Mouse (Mus musculus): Measurements from ENCODE around the gene Tnk1. TPM values are rescaled to one million over a fixed set of nuclear protein-coding genes. Genes with fewer than 3 reads are reported as not detected.

Tnk1 gene
- total and polyA plus RNA-seq, 2 experiments from 2014 or later = 0.50 TPM; not detected in 1

DNA sequence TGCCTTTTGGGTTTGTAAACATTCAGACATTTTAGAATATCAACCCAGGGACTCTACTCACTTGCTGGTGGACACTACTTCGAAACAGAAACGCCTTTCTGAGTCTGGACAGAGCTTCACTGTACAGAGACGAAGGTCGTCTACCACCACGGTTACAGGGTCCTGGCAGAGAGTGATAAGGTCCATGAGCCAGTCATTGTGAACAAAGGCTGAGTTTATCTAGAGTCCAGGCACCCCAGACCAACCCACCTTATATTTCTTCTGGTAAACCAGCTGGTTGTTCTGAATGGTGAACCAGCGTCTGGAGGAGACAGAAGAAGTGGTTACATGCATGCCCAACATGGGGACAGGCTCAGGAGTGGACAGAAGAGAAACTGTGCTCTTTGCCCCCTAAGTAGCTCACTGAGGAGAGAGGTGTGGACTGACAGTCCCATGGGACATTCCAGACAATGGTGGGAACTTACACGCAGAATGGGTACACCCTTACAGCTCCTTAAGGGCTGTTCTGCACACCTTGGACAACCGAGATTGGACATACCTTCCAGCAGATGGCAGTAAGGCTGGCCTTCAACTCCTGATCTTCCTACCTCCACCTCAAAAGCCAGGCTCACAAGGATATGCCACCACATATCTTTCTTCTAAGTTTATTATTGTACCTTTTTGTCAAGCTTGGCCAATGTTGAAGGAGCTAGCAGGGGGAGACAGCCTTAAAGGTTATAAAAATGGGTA lies 28.5 kb upstream of the Tnk1 start:
- TF ChIP-seq CTCF (IDR thresholded peaks at IDR 0.05; ENCODE audit: low read depth) (peak; percentile 51), EP300 (IDR thresholded peaks at IDR 0.05; ENCODE audit: low read depth) (no peak)

GRCm38 (mm10) chr11:69884663-69885062 lies 26.1 kb upstream of the Tnk1 start:
- no peaks in the 10 kb centered on the region for H3K36me3 ChIP-seq (replicated peaks; ENCODE audit: control insufficient read depth, insufficient read depth, low read length)
- 69% methylated on average over 8 of the region's 8 CpGs for WGBS
- 0 out of 2 replicates have a peak, but pooled peaks cover 6% of the 10 kb centered on the region for H3K27me3 ChIP-seq (ENCODE audit: control insufficient read depth, insufficient read depth, low read length)
- H3K4me1 ChIP-seq (ENCODE audit: control insufficient read depth, insufficient read depth) = peaks cover 8% of the 10 kb centered on the region; the same call in 1 of the 2 replicates
- ATAC-seq (ENCODE audit: insufficient read depth, low read depth) (no peak), DNase-seq (ENCODE audit: low spot score) (no peak)
- H3K27ac ChIP-seq (ENCODE audit: low read depth) = peak overlapping the region; percentile 60
- TF ChIP-seq EP300 (IDR thresholded peaks at IDR 0.05; ENCODE audit: low read depth) = no peak
- TF ChIP-seq CTCF (IDR thresholded peaks at IDR 0.05; ENCODE audit: low read depth) = no peak
- H3K4me3 ChIP-seq (ENCODE audit: low read depth, low read length) = no peak overlapping the region
- peak overlapping the region; percentile 33 for H3K4me2 ChIP-seq (ENCODE audit: low read depth, low read length)
- H3K9ac ChIP-seq (replicated peaks; ENCODE audit: low read depth, low read length) = no peak overlapping the region; the same call in 1 of the 2 replicates
- H3K9me3 ChIP-seq (replicated peaks; ENCODE audit: control insufficient read depth, low read length) = no peaks in the 10 kb centered on the region

More for the DNA sequence above, 28.5 kb upstream of the Tnk1 start:
- Histone ChIP-seq H3K9me3 (replicated peaks; ENCODE audit: control insufficient read depth, low read length) (no peaks in the 10 kb centered on the region), H3K4me3 (ENCODE audit: low read depth, low read length) (no peak overlapping the region), H3K4me2 (ENCODE audit: low read depth, low read length) (no peak overlapping the region), H3K27me3 (ENCODE audit: control insufficient read depth, insufficient read depth, low read length) (peaks cover 17% of the 10 kb centered on the region; the same call in 1 of the 2 replicates), H3K36me3 (replicated peaks; ENCODE audit: control insufficient read depth, insufficient read depth, low read length) (no peaks in the 10 kb centered on the region), H3K27ac (ENCODE audit: low read depth) (no peak overlapping the region), H3K4me1 (ENCODE audit: control insufficient read depth, insufficient read depth) (peaks cover 12% of the 10 kb centered on the region), H3K9ac (replicated peaks; ENCODE audit: low read depth, low read length) (no peak overlapping the region)
- no peak for DNase-seq (ENCODE audit: low spot score)
- no peak for ATAC-seq (ENCODE audit: insufficient read depth, low read depth)
- 50% methylated on average over 8 of the region's 8 CpGs for WGBS

DNA sequence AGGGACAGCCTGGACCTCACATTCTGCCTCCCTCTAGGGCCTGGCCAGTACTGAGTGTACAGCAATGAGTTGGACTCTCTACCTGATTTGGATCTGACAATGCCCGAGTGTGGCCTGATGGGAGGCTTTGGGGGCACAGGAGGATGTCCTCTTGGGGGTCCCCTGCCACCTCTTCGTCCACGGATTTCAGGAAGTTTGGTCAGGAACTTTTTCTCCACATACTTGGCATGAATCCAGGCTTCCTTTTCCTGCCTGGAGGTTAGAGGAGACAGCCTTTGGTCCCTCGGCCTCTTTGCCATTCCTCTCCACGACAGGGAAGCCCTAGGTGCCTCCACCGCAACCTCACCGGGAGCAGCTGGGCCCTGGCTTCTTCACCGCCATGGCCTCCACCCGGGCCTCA lies 25.7 kb upstream of the Tnk1 start:
- Histone ChIP-seq H3K4me3 (ENCODE audit: low read depth, low read length) (no peak overlapping the region), H3K4me2 (ENCODE audit: low read depth, low read length) (peak overlapping the region; percentile 33), H3K9me3 (replicated peaks; ENCODE audit: control insufficient read depth, low read length) (no peaks in the 10 kb centered on the region), H3K27me3 (ENCODE audit: control insufficient read depth, insufficient read depth, low read length) (0 out of 2 replicates have a peak, but pooled peaks cover 2% of the 10 kb centered on the region), H3K27ac (ENCODE audit: low read depth) (peak overlapping the region; percentile 60), H3K4me1 (ENCODE audit: control insufficient read depth, insufficient read depth) (peaks cover 8% of the 10 kb centered on the region; the same call in 1 of the 2 replicates), H3K9ac (replicated peaks; ENCODE audit: low read depth, low read length) (no peak overlapping the region; the same call in 1 of the 2 replicates), H3K36me3 (replicated peaks; ENCODE audit: control insufficient read depth, insufficient read depth, low read length) (no peaks in the 10 kb centered on the region)
- TF ChIP-seq EP300 (IDR thresholded peaks at IDR 0.05; ENCODE audit: low read depth) (no peak), CTCF (IDR thresholded peaks at IDR 0.05; ENCODE audit: low read depth) (no peak)
- ATAC-seq (ENCODE audit: insufficient read depth, low read depth) (no peak), DNase-seq (ENCODE audit: low spot score) (no peak)
- 53% methylated on average over 9 of the region's 9 CpGs for WGBS

- H3K4me1 ChIP-seq (ENCODE audit: control insufficient read depth, insufficient read depth) = peaks cover 8% of the 10 kb centered on the region; the same call in 1 of the 2 replicates
- no peaks in the 10 kb centered on the region for H3K36me3 ChIP-seq (replicated peaks; ENCODE audit: control insufficient read depth, insufficient read depth, low read length)
- peak overlapping the region; percentile 60 for H3K27ac ChIP-seq (ENCODE audit: low read depth)
- H3K27me3 ChIP-seq (ENCODE audit: control insufficient read depth, insufficient read depth, low read length) = no peaks in the 10 kb centered on the region
- H3K9me3 ChIP-seq (replicated peaks; ENCODE audit: control insufficient read depth, low read length) = no peaks in the 10 kb centered on the region
- H3K4me2 ChIP-seq (ENCODE audit: low read depth, low read length) = no peak overlapping the region
- WGBS = 76% methylated on average over 8 of the region's 8 CpGs
- DNase-seq (ENCODE audit: low spot score) = no peak
- H3K4me3 ChIP-seq (ENCODE audit: low read depth, low read length) = no peak overlapping the region
- TF ChIP-seq CTCF (IDR thresholded peaks at IDR 0.05; ENCODE audit: low read depth) (no peak), EP300 (IDR thresholded peaks at IDR 0.05; ENCODE audit: low read depth) (no peak)
- ATAC-seq (ENCODE audit: insufficient read depth, low read depth) = no peak
- H3K9ac ChIP-seq (replicated peaks; ENCODE audit: low read depth, low read length) = no peak overlapping the region
Measured at GRCm38 (mm10) chr11:69883527-69884151, 25.1 kb upstream of the Tnk1 start.

GRCm38 (mm10) chr11:69883066-69883465 lies 24.5 kb upstream of the Tnk1 start:
- peaks cover 8% of the 10 kb centered on the region; the same call in 1 of the 2 replicates for H3K4me1 ChIP-seq (ENCODE audit: control insufficient read depth, insufficient read depth)

More at GRCm38 (mm10) chr11:69883066-69883465, 24.5 kb upstream of the Tnk1 start:
- H3K4me3 ChIP-seq (ENCODE audit: low read depth, low read length) = no peak overlapping the region
- H3K27me3 ChIP-seq (ENCODE audit: control insufficient read depth, insufficient read depth, low read length) = no peaks in the 10 kb centered on the region
- H3K4me2 ChIP-seq (ENCODE audit: low read depth, low read length) = no peak overlapping the region
- no peaks in the 10 kb centered on the region for H3K9me3 ChIP-seq (replicated peaks; ENCODE audit: control insufficient read depth, low read length)
- no peak for ATAC-seq (ENCODE audit: insufficient read depth, low read depth)
- H3K36me3 ChIP-seq (replicated peaks; ENCODE audit: control insufficient read depth, insufficient read depth, low read length) = no peaks in the 10 kb centered on the region
- DNase-seq (ENCODE audit: low spot score) = no peak
- no peak overlapping the region for H3K27ac ChIP-seq (ENCODE audit: low read depth)
- peak; percentile 22 for TF ChIP-seq CTCF (IDR thresholded peaks at IDR 0.05; ENCODE audit: low read depth)
- TF ChIP-seq EP300 (IDR thresholded peaks at IDR 0.05; ENCODE audit: low read depth) = no peak
- 60% methylated on average over 4 of the region's 4 CpGs for WGBS
- no peak overlapping the region for H3K9ac ChIP-seq (replicated peaks; ENCODE audit: low read depth, low read length)
